Mouse (Mus musculus): ENCODE measurements around the gene Ldlr. TPM values are rescaled to one million over a fixed set of nuclear protein-coding genes. Genes with fewer than 3 reads are reported as not detected.

The Ldlr gene
- polyA plus RNA-seq, 2 experiments from 2014 or later: 12.6 to 20.6 TPM

DNA sequence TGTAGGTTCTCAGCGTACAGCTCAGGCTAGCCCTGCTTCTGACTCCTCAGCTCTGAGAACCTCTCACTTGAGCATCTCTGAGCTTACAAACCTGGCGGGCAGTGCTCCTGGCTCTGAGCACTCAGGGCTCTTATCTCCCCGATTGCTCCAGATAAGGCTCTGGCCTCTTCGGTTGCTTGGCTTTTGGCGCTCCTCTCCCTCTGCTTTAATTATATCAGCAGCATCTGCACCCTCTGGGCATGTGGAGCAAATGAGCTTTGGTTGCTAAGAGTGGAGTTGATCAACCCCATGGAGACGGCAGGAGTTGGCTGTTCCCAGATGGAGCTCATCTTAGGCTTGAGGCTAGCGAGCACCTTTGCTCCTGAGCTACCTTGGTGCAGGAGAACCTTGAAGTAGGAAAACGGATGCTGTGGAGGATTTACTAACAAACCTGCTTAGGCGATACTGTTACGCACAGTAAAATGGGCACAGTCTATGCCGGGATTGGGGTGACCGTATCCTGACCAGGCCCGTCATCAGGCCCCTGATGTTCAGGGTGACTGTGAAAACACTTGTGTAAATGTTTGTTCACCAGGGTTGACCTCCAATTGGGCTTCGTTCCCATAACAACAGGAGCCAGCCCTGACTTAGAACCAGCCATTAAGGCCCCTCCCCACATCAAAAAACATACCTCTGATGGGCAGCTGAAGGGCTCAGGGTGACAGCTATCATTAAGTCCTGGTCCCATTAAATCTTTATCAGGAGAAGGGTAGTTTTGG, 3.1 kb downstream of the Ldlr start:
- no peak for ATAC-seq

DNA sequence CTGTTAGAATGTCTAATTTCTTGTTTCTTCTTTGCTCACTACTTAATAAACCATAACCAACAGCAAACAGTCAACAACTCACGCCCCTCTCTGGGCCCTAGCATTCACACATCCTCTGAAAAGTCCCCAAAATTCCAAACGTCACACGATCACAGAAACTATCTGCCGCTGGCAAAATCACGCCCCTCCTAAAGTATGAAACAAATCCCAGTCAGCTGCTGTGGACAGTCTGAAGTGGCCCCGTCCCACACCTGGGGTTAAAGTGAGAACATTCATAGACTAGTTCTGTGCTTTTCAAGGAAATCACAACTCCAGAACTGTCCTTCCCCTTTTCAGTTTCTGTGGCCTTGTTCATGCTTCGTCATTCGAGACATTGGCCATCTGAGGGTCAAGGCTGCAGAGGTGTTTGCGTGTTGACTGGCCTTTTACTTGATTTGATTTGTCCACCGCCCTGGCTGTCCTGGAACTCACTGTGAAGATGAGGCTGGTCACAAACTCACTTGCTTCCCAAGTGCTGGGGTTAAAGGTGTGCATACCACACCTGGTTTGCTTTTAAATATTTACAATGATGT, 5.1 kb downstream of the Ldlr start:
- no peak for ATAC-seq

DNA sequence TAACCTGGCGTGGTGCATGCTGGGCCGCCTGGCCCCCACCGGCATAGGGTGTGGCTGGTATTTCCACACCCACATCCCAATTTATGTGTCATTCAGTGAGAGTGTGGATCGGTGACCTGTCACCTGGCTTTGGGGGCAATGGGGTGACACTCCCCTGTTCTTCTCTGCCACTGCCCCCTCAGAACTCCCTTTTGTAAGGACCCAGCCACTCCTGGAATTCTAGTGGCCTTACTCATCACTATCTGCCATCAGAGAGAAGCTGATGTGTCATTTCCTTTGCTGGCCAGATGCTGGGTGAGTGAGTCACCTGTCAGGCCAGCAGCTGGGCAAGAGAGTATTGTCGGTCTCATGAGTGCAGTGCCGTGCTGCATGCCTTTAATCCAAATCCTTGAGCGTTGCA, 6.0 kb downstream of the Ldlr start:
- ATAC-seq: no peak

DNA sequence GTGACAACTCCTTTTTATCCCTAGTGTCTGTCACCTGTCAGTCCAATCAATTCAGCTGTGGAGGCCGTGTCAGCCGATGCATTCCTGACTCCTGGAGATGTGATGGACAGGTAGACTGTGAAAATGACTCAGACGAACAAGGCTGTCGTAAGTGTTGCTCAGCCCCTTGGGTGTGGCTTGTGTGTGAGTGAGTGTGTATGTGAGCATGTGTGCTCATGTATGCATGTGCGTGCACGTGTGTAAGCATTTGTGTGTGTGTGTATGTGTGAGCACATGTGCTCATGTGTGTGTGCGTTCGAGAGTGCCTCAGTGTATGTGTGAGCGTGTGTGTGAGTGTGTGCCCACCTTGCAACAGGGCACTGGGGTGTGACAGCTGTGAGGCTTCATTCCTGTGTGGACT, 9.0 kb downstream of the Ldlr start:
- ATAC-seq: no peak

DNA sequence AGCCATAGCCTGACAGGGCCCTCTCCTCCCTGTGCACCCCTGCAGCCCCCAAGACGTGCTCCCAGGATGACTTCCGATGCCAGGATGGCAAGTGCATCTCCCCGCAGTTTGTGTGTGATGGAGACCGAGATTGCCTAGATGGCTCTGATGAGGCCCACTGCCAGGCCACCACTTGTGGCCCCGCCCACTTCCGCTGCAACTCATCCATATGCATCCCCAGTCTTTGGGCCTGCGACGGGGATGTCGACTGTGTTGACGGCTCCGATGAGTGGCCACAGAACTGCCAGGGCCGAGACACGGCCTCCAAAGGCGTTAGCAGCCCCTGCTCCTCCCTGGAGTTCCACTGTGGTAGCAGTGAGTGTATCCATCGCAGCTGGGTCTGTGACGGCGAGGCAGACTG, 10.2 kb downstream of the Ldlr start:
- ATAC-seq: no peak

DNA sequence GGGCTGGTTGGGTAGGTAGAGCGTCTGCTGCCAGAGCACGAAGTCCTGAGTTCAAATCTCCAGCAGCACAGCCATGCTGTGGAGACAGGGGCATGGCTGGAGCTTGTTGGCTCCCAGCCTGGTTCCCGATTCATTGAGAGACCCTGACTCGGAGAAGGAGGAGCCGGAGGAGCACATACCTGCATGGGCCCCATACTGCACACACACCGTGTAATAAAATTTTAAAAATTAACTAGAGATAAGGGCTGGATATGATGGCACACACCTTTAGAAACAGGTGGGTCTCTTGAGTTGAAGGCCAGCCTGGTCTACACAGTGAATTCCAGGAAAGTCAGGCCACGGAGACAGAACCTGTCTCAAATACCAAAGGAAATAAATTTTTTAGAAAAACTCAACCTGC, 10.7 kb downstream of the Ldlr start:
- no peak for ATAC-seq

DNA sequence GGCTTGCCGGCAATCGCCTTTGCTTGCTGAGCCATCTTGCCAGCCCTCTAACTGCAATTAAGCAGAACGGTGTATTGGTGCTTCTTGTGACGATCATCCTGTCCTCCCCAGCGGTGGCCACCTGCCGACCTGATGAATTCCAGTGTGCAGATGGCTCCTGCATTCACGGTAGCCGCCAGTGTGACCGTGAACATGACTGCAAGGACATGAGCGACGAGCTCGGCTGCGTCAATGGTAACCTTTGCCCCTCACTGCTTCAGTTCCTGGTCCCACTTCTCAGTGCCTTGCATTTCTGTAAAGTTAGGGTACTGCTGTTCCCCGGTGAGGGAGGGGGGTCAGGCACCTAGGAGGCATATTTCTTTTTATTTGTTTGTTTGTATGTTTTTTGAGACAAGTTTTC, 11.8 kb downstream of the Ldlr start:
- no peak for ATAC-seq

DNA sequence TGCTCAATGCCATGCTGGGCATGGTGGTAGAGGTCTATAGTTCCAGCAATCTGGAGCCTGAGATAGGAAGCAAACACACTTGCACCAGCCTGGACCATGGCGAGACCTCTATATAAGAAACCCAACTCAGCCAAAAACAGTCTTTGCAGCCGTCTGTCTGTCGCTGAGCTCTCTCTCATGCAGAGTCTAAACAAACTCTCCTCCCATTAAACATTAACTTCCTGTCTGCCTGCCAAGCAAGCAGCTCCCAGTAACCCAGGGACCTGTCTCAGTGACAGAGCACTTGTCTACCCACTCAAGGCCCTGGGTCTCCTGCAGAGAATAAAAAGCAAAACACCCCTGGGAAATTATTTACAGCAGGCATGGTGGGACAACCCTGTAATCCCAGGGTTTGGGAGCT, 13.3 kb downstream of the Ldlr start:
- ATAC-seq: no peak

DNA sequence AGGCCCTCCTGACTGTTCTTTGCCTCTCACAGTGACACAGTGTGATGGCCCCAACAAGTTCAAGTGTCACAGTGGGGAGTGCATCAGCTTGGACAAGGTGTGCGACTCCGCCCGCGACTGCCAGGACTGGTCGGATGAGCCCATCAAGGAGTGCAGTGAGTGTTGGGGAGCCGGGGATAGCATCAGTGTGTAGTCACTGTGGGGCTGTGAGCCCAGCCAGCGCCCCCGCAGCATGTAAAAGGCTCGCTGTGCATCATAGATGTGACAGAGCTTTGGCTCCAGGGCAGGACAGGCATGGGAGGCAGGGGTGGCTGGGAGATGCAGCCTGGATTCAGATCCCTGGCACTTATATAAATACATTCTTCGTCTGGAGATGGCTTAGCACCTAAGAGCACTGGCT, 13.9 kb downstream of the Ldlr start:
- no peak for ATAC-seq

DNA sequence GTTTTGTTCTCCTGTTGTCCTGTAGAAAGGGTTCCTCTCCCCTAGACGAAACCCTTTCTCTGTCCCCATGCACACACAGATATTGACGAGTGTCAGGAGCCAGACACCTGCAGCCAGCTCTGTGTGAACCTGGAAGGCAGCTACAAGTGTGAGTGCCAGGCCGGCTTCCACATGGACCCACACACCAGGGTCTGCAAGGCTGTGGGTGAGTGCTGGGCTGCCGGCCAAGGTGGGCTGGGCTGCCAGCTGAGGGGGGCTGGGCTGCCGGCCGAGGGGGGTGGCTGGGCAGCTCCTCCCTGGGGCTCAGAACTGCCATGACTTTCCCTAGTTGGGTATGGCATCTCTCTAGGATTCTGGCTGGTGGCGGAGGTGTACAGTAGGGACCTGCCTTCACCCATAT, 15.5 kb downstream of the Ldlr start:
- ATAC-seq: no peak

DNA sequence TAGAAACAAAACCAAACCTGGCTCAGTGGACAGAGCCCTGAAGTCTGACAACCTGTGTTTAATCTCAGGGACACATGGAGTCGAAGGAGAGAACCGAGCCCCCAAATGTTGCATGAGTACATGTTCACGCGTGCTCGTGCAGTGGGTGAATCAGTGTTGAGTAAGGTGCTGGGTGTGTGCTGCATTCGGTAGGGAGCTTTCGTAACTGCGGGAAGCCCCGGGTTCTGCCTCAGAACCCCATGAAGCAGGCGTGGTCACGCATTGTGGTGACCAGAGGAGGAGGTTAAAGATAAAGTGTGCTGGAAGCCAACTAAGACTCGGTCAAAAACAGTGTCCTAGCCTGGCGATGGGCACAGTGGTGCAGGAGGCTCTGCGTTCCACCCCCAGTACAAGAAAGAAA, 17.1 kb downstream of the Ldlr start:
- ATAC-seq: no peak

DNA sequence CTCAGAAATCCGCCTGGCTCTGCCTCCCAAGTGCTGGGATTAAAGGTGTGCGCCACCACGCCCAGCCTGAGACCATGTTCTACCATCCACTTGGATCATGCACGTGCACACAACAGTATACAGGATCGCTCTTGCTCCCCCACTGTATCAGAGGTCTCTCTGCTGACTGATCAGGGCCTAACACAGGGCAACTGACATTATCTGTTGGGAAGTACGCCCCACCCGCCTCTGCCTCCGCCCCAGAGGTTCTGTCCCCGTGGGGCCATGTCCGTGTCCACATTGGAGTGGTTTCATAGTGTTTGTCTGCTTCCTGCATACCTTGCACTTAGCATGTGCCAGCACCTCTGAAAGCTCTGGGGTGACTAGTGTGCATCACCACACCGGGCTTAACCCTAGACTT, 18.2 kb downstream of the Ldlr start:
- ATAC-seq: no peak

DNA sequence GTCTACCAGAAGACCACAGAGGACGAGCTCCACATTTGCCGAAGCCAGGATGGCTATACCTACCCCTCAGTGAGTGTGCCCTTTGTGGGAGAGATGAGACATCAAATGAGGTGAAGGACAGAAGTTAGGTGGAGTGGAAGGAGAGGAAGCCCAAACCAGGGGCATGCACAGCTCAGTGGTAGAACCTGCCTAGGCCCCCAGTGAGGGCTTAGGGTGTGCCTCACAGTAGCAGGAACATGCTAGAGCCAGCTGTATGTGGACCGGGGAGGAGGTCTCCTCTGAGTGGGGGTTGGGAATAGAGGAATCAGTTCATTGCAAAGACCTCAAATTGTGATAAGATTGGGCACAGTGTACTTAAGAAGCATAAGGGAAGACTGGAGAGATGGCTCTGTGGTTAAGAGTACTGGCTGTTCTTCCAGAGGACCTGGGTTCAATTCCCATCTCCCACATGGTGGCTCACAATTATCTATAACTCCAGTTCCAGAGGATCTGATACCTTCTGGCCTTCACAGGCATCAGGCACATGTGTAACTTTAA, 24.0 kb downstream of the Ldlr start:
- no peak for ATAC-seq

DNA sequence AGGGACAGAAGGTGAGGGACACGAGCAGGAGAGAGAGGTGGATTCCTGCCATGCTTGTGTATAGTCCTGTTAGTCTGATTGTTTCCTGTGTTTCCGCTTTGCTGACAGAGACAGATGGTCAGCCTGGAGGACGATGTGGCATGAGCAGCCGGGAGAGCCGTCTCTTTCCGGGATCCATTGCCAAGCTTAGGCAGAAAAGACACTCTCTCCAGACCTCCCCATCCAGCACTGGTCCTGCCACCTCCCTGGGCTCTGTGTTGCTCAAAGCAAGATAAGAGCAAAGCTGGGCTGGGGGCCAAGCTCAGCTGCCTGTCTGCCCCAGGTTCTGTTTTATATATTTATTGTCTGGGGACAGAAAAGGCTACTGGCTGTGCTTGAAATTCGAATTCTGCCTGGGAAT, 24.8 kb downstream of the Ldlr start:
- no peak for ATAC-seq

DNA sequence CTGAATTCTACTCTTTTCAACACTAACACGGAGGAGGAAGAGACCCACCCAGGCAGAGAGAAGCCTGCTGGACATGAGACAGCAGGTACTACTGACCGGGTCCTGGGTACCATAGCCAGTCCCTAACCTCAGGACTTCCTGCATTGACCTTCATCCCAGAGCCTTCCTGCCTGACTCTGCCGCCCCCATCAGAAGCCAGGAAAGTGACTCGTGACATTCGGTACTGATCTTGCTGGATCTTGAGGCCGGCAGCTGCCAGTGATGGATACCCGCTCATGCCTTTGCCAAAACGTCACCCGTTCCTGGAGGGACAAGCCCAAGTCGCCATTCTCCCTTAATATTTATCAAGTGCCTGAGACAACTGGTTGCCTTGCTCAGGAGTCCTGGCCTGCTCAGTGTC, 25.2 kb downstream of the Ldlr start:
- ATAC-seq: no peak

DNA sequence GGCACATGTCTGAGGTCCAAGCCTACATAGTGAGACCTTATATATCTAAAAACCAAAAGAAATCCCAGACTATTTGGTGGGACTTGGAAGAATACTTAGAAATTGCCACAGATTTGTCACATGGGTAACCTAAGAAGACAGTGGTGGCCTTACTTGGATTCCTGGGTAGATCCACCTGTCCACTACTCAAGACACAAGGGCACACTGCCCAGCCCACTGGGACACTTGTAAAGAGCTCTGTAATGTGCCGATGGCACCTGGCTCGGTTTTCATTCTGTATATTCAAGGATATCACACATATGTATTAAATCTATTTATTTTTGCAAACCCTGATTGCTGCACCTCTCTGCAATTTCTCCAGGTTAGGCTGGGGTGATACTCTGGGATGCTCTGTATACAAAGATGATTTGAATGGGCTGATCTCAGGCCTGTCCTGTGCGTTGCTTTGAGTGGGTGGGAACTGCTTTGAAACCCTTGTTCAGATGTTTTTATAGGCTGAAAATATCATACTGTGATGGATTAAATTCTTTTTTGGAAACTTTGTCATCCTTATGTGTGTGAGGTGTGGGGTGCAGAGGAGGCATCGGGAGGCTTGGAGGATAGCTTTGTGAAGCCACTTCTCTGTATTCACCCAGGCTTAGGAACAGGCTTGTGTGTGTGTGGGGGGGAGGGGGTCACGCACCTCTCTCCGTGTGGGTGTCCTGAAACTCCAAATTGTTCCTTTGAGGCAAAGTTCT, 26.3 kb downstream of the Ldlr start:
- no peak for ATAC-seq

DNA sequence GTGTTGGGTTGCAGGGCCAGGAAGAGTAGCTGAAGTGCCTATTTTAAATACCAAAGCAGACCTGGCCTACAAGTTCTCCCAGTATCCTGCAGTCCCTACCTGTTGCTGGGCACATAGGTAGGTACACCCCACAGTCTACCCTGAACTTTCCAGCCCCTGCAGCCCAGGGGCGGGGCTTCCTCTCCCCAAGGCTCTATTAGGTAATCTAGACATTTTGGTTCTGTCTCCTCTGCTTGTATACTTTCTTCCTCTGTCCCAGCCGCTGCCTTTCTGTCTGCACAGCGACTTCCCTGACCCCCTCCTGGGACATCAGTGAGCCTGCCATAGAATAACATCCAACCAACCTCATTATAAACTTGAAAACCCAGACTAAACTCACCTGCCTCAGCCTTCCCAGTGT, 27.1 kb downstream of the Ldlr start:
- no peak for ATAC-seq

DNA sequence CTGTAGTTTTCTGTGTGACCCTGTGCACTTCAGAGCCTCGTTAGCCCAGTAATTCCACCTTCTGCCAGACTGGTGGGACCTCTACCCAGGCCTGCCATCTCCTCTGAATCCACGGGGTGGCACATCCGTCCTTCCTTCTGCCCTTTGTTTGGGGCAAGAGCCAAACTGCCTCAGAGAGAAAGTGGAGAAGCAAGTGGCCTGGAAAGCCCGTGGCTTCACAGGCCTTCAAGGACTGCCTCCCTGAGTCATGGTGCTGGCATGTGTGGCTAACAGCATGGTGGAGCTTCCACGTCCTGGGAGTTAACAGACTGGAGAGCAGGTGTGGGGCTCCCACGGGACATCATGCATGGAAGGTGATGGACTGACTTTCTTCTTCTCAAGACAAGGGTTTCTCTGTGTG, 28.1 kb downstream of the Ldlr start:
- no peak for ATAC-seq

DNA sequence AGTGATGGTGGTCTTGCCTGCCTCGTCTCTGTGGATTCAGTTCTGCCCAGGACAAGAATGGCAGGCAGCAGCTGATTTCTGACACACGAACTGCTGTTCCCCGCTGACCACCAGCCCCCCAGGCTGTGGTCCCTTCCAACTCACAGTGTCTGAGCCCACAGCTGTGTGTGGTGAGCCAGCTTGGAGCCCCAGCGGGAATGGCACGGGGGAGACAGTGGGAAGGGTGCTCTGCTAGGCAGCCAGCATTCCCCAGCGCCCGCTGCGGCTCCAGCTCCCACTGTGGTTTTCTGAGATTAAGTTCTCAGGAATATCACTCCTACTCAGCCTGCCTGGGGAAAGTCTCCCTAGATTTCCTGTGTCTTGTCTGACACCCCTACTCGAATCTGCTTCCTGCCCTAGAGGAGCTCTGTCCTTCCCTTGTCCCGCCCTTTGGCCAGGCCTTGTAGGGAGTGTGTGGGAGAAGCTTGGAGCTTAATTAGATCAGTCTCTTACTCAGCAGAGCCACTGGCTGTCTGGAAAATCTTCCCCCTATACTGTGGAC, 29.0 kb downstream of the Ldlr start:
- ATAC-seq: no peak

DNA sequence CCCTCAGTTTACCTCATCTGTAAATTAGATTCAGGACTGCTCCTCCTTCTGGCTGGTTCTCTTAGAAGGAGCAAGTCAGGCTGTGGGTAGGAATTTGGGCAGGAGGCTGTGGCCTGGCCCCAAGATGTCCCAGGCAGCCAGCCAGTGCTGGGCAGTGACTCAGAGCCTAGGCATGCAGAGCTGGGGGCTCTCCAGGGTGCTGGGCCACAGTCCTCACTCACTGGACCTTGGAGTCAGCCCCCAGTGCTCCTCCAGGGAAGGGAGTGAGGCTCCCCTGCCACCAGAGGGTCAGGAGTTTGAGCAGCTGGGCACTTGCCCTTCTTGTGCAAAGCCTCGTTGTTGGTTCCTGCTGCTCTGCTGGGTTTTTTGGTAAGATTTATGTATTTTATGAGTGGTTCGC, 30.7 kb downstream of the Ldlr start:
- ATAC-seq: no peak

DNA sequence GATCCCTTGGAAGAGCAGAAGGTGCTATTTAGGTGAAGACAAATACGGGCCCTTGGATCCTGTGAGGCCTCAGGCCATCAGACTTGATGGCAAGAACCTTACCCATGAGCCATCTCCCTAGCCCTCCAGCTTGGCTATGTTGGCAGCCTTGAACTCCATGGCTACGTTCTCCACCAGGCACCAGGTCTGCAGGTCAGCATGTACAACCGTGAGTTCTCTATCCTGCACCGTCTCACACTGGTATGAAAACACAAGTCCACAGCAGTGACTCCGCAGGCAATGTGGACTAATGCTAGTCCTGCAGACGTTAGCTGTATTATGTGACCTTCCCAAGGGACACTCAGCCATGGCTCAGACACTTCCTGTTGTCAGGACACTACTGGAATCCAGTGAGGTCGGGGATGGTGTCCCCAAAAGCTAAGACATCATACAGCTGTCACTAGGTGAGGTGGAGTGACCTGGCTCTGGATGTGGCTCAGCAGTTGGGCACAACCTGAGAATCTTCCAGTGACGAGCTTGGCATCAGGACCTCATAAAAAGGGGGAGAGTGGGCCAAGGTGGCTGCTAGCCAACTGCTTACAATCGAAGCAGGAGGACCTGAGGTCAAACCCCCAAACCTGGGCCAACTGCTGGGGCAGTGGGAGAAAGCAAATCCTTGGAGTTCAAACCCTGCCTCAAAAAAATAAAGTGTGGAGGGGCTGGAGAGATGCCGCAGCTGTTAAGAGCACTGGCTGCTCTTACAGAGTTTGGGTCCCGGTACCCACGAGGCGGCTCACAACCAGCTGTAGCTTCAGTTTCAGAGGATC, 31.4 kb downstream of the Ldlr start:
- ATAC-seq: no peak

Measured in activated CD4-positive, CD25-positive, alpha-beta regulatory T cell, adult 4 months (primary cell).